Mouse (Mus musculus): ENCODE measurements around the gene Med29. TPM values are rescaled to one million over a fixed set of nuclear protein-coding genes. Genes with fewer than 3 reads are reported as not detected.
A peak's percentile ranks its signal among the peaks of the same experiment; 100 is the strongest.

The Med29 gene
- 46.6 and 47.0 TPM in 2 replicates for polyA plus RNA-seq (2015; fragmentation: Nextera tagmentation; extraction: Ambion mirVana)

GRCm38 (mm10) chr7:28392429-28393271, at the start of gene Med29, which contains the start of gene Paf1:
Gene Med29, minus strand, starts transcription at chr7:28392708.
Gene Paf1, plus strand, starts transcription at chr7:28392951.
- Histone ChIP-seq H3K9ac (peak within 1 kb of the TSS; percentile 74), H3K9me3 (no peaks in the 10 kb centered on the region), H3K4me1 (peaks cover 24% of the 10 kb centered on the region), H3K27ac (peak within 1 kb of the TSS; percentile 81), H3K36me3 (replicated peaks) (peaks cover 50% of the 10 kb centered on the region), H3K4me2 (peak within 1 kb of the TSS; percentile 90), H3K27me3 (replicated peaks) (no peaks in the 10 kb centered on the region), H3K4me3 (peak within 1 kb of the TSS; percentile 61)
- ATAC-seq (replicated peaks), result peak; percentile 98
- under 1% methylated on average over 58 of the region's 58 CpGs for WGBS

GRCm38 (mm10) chr7:28441776-28442485, 49.4 kb upstream of the Med29 start:
- Histone ChIP-seq H3K4me1 (peaks cover 8% of the 10 kb centered on the region), H3K9ac (no peak overlapping the region), H3K36me3 (replicated peaks) (no peaks in the 10 kb centered on the region), H3K4me2 (no peak overlapping the region), H3K4me3 (no peak overlapping the region), H3K27ac (no peak overlapping the region), H3K27me3 (replicated peaks) (peaks cover 5% of the 10 kb centered on the region; the same call in 1 of the 2 replicates), H3K9me3 (no peaks in the 10 kb centered on the region)
- WGBS, result 88% methylated on average over 13 of the region's 14 CpGs
- ATAC-seq (replicated peaks), result no peak

DNA sequence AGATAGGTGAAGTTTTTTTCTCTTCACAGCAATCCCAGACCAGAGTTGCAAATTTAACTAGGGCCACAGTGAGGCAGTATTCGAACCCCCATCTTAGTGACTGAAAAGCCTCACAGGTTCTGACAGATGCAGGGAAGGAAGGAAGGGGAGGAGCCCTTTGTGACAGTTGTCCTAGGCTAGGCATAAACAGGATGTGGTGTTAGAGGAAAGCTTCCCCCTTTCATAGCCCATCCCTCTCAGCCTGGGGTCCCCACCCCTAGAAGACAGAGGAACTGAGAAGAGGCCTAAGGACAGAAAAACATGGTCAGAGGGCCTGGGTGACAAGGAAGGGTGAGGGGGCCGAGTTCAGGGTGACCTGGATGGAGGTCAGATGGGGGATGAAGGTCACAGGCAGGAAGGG, 48.2 kb upstream of the Med29 start:
- ATAC-seq (replicated peaks), result no peak
- Histone ChIP-seq H3K36me3 (replicated peaks) (no peaks in the 10 kb centered on the region), H3K9me3 (no peaks in the 10 kb centered on the region), H3K27me3 (replicated peaks) (peaks cover 2% of the 10 kb centered on the region; the same call in 1 of the 2 replicates), H3K27ac (no peak overlapping the region), H3K4me3 (no peak overlapping the region), H3K4me2 (no peak overlapping the region), H3K4me1 (peaks cover 4% of the 10 kb centered on the region), H3K9ac (no peak overlapping the region)
- WGBS, result 57% methylated on average over 2 of the region's 2 CpGs

GRCm38 (mm10) chr7:28438771-28439170, 46.3 kb upstream of the Med29 start:
- Histone ChIP-seq H3K4me1 (peaks cover 22% of the 10 kb centered on the region), H3K36me3 (replicated peaks) (no peaks in the 10 kb centered on the region), H3K4me2 (no peak overlapping the region), H3K4me3 (no peak overlapping the region), H3K9me3 (no peaks in the 10 kb centered on the region), H3K27me3 (replicated peaks) (no peaks in the 10 kb centered on the region), H3K27ac (no peak overlapping the region), H3K9ac (no peak overlapping the region)
- 87% methylated on average over 2 of the region's 2 CpGs for WGBS
- ATAC-seq (replicated peaks), result no peak

GRCm38 (mm10) chr7:28437964-28438363, 45.5 kb upstream of the Med29 start:
- Histone ChIP-seq H3K36me3 (replicated peaks) (no peaks in the 10 kb centered on the region), H3K4me3 (no peak overlapping the region), H3K4me2 (no peak overlapping the region), H3K9me3 (no peaks in the 10 kb centered on the region), H3K27ac (no peak overlapping the region), H3K9ac (no peak overlapping the region), H3K27me3 (replicated peaks) (no peaks in the 10 kb centered on the region), H3K4me1 (peaks cover 30% of the 10 kb centered on the region)
- no peak for ATAC-seq (replicated peaks)

DNA sequence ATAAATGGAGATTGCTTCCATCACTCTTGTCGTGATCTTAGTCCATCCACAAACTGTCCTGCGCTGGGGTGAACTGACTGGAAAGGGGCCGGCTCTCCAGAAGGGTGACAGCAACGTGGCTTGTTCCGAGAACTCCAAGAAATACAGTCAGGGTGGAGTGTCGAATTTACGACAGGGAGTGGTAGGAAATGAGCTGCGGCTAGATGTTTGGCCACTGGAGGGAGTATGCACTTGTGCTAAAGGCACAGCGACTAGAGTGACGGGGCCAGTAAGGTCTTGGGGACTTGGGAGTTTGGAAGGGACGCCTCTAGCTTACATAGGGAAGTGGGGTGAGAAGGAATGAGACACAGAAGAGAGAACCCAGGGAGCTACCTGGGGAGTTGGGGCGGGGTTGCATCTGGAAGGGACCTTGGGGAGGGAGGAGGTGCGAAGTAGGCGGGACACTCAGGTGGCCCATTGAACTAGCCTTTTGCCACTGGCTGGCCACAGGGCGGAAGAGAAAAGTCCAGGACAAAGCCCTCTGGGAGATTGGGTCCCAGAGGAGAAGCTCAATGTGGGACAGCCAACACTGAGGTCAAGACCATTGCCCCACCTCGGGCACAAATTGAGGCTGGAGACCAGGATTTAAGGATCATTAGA, 44.5 kb upstream of the Med29 start, which contains the start of gene Gmfg:
Gmfg (plus strand) TSS at position 516 of the 639 bp plus-strand sequence.
- no peaks in the 10 kb centered on the region for H3K36me3 ChIP-seq (replicated peaks)
- peaks cover 39% of the 10 kb centered on the region for H3K4me1 ChIP-seq
- 2% methylated on average over 16 of the region's 16 CpGs for WGBS
- H3K9ac ChIP-seq, result peak within 1 kb of the TSS; percentile 61
- H3K4me2 ChIP-seq, result peak within 1 kb of the TSS; percentile 51
- H3K9me3 ChIP-seq, result no peaks in the 10 kb centered on the region
- peak within 1 kb of the TSS; percentile 79 for H3K27ac ChIP-seq
- ATAC-seq (replicated peaks), result peak; percentile 55
- H3K27me3 ChIP-seq (replicated peaks), result no peaks in the 10 kb centered on the region
- peak within 1 kb of the TSS; percentile 95 for H3K4me3 ChIP-seq

DNA sequence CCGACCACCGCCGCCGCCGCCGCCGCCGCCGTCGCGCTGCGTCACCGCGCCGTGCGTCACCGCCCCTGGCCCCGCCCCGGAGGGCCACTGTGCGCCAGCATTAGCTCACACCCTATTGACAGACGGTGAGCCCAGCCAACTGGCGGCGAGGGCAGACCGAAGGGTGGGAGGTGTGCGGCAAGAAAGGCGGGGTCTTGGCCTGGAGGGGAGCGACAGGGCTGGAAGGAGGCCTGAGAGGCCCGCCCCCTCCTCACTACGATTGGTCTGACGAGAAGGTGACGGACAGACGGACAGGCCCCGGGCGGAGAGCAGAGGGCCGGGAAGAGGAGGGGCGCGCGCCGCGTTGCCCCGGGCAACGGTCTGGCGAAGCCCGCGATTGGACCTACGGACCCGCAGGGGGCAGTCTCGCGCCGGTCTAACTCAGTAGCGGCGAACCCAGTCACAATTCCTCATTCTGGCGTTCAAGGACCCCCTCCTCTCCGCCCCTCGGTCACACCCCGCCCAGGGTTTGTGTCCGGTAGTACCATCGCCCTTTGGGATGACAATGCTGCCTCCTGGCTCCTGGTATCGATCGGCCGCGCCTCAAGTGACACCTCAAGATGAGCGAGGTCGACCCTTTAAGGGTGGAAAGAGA, 43.9 kb upstream of the Med29 start:
- H3K36me3 ChIP-seq (replicated peaks), result no peaks in the 10 kb centered on the region
- peak; percentile 99 for ATAC-seq (replicated peaks)
- peak overlapping the region; percentile 78 for H3K4me2 ChIP-seq
- H3K27me3 ChIP-seq (replicated peaks), result no peaks in the 10 kb centered on the region
- peaks cover 45% of the 10 kb centered on the region for H3K4me1 ChIP-seq
- peak overlapping the region; percentile 79 for H3K27ac ChIP-seq
- under 1% methylated on average over 56 of the region's 64 CpGs for WGBS
- H3K9ac ChIP-seq, result peak overlapping the region; percentile 95
- H3K4me3 ChIP-seq, result peak overlapping the region; percentile 95
- no peaks in the 10 kb centered on the region for H3K9me3 ChIP-seq

- Histone ChIP-seq H3K4me2 (peak overlapping the region; percentile 78), H3K9ac (peak overlapping the region; percentile 95), H3K27me3 (replicated peaks) (no peaks in the 10 kb centered on the region), H3K27ac (peak overlapping the region; percentile 72), H3K9me3 (no peaks in the 10 kb centered on the region), H3K4me1 (peaks cover 48% of the 10 kb centered on the region), H3K36me3 (replicated peaks) (no peaks in the 10 kb centered on the region), H3K4me3 (peak overlapping the region; percentile 95)
- WGBS, result under 1% methylated on average over 43 of the region's 70 CpGs
- ATAC-seq (replicated peaks), result peak; percentile 51
These were observed 43.3 kb upstream of the Med29 start for GRCm38 (mm10) chr7:28435660-28436259.

- peaks cover 50% of the 10 kb centered on the region for H3K4me1 ChIP-seq
- H3K9me3 ChIP-seq, result no peaks in the 10 kb centered on the region
- H3K36me3 ChIP-seq (replicated peaks), result no peaks in the 10 kb centered on the region
- no peak overlapping the region for H3K9ac ChIP-seq
- no peak overlapping the region for H3K4me2 ChIP-seq
- no peak overlapping the region for H3K27ac ChIP-seq
- WGBS, result 94% methylated on average over 2 of the region's 2 CpGs
- H3K4me3 ChIP-seq, result no peak overlapping the region
- H3K27me3 ChIP-seq (replicated peaks), result no peaks in the 10 kb centered on the region
- ATAC-seq (replicated peaks), result no peak
These were observed 39.7 kb upstream of the Med29 start for GRCm38 (mm10) chr7:28432252-28432651.

DNA sequence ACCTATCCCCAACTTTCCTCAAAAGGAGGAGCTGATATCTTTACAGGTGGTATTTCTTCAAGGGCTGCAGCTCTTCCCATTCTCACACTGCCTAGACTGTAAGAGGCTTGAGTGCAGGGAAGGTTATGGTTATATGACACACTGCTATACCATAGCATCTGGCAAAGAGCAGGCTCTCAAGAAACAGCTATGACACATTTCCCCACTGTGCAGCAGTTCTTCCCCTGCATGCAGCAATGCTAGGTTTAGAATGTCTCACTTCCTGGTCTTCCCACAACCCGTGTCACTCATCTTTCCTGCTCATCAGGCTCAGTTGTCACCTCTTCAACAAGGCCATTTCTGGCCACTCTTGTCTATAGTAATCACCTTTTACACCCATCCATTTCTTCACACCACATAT, 38.0 kb upstream of the Med29 start:
- no peaks in the 10 kb centered on the region for H3K36me3 ChIP-seq (replicated peaks)

DNA sequence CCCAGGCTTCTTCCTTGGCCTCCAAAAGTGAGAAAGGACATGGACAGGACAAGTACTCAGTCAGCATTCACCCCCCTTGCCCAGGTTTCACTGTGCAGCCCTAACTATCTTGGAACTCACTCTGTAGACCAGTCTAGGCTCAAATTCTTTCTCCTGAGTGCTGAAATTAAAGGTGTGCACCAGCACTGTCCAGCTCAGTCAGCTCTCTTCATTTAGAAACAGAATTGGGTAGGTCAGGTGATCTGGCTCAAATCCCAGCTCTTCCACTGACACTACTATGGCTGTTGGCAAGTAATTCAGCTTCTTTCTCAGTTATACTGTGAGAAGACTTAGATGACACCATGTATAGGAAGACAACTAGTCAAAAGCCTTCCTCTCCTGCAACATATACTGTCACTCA, 35.2 kb upstream of the Med29 start:
- no peaks in the 10 kb centered on the region for H3K9me3 ChIP-seq
- no peak overlapping the region for H3K9ac ChIP-seq
- H3K36me3 ChIP-seq (replicated peaks), result peaks cover 5% of the 10 kb centered on the region; the same call in 1 of the 2 replicates
- no peak overlapping the region for H3K4me3 ChIP-seq
- no peaks in the 10 kb centered on the region for H3K27me3 ChIP-seq (replicated peaks)
- no peak overlapping the region for H3K27ac ChIP-seq
- peaks cover 19% of the 10 kb centered on the region for H3K4me1 ChIP-seq
- ATAC-seq (replicated peaks), result no peak
- H3K4me2 ChIP-seq, result no peak overlapping the region

More for the DNA sequence above, 38.0 kb upstream of the Med29 start:
- ATAC-seq (replicated peaks), result no peak
- Histone ChIP-seq H3K4me2 (no peak overlapping the region), H3K9ac (no peak overlapping the region), H3K9me3 (no peaks in the 10 kb centered on the region), H3K4me1 (peaks cover 47% of the 10 kb centered on the region), H3K27me3 (replicated peaks) (no peaks in the 10 kb centered on the region), H3K4me3 (no peak overlapping the region), H3K27ac (no peak overlapping the region)
- 87% methylated on average over 1 of the region's 1 CpGs for WGBS

Data from midbrain, embryonic 15.5 days (tissue).